Mouse (Mus musculus) E14TG2a.4 (cell line): ENCODE data around the gene Acot7.

Experiments
- H3K27me3 ChIP-seq: 2 replicates; pipeline ENCODE4 v1.6.1; 2014; ENCODE audit warnings: low read length, control low read depth; ENCODE audit not compliant: insufficient read depth
- H3K36me3 ChIP-seq: 2 replicates; pipeline ENCODE4 v1.6.1; 2014; ENCODE audit warnings: low read length, control low read depth; ENCODE audit not compliant: insufficient read depth
- H3K4me1 ChIP-seq: replicated peaks from 2 replicates; pipeline ENCODE4 v1.6.1; 2014; ENCODE audit warnings: low read depth, low read length, control low read depth
- H3K4me3 ChIP-seq: replicated peaks from 2 replicates; pipeline ENCODE4 v1.5.1; 2014; ENCODE audit warnings: mild to moderate bottlenecking, low read length
- H3K9me3 ChIP-seq: 2 replicates; pipeline ENCODE4 v1.6.1; 2014; ENCODE audit warnings: low read length, control low read depth
- CTCF ChIP-seq: conservative IDR thresholded peaks from 2 replicates; pipeline ENCODE4 v1.5.1; 2014; ENCODE audit warnings: low read length
- NANOG ChIP-seq: IDR thresholded peaks from 2 replicates; pipeline ENCODE4 v1.6.1; 2014; ENCODE audit warnings: borderline replicate concordance, low read length, mixed read lengths
- POU5F1 ChIP-seq: IDR thresholded peaks from 2 replicates; pipeline ENCODE4 v1.6.1; 2014; ENCODE audit warnings: low read length, borderline replicate concordance

Gene Acot7

GRCm38 (mm10) chr4:152171543-152171942, 6.4 kb upstream of the Acot7 start:
- peaks cover 13% of the 10 kb centered on the region for H3K27me3 ChIP-seq
- H3K4me3 ChIP-seq = no peak overlapping the region
- peak; percentile 90 for TF ChIP-seq CTCF
- TF ChIP-seq POU5F1 = no peak
- no peak for TF ChIP-seq NANOG
- H3K4me1 ChIP-seq = peaks cover 31% of the 10 kb centered on the region
- H3K36me3 ChIP-seq = no peaks in the 10 kb centered on the region
- H3K9me3 ChIP-seq = peaks cover 6% of the 10 kb centered on the region

GRCm38 (mm10) chr4:152173041-152173440, 4.9 kb upstream of the Acot7 start:
- Histone ChIP-seq H3K36me3 (no peaks in the 10 kb centered on the region), H3K4me3 (no peak overlapping the region), H3K4me1 (peaks cover 39% of the 10 kb centered on the region), H3K9me3 (peaks cover 6% of the 10 kb centered on the region), H3K27me3 (peaks cover 20% of the 10 kb centered on the region)
- TF ChIP-seq CTCF (peak; percentile 66), POU5F1 (no peak), NANOG (no peak)

- no peak overlapping the region for H3K4me3 ChIP-seq
- H3K9me3 ChIP-seq = peaks cover 6% of the 10 kb centered on the region
- H3K4me1 ChIP-seq = peaks cover 43% of the 10 kb centered on the region
- peaks cover 27% of the 10 kb centered on the region for H3K27me3 ChIP-seq
- H3K36me3 ChIP-seq = no peaks in the 10 kb centered on the region
- no peak for TF ChIP-seq POU5F1
- no peak for TF ChIP-seq CTCF
- TF ChIP-seq NANOG = no peak
Observed at GRCm38 (mm10) chr4:152173956-152174355, 4.0 kb upstream of the Acot7 start.

DNA sequence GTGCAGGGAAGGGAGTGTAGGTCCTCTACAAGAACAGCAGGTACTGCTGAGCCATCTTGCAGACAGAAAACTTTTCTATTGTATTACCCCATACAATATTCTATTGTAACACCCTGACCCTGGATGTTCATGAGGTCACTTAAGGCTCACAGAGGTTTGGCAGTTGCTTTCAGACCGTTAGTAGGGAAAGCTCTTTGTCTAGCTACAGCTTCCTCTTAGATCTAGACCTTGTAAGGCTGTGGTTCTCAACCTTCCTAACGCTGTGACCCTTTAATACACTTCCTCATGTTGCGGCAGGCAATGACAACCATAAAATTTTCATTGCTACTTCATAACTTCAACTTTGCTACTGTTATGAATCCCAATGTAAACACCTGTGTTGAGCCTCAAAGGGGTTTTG, 1.3 kb upstream of the Acot7 start:
- H3K4me3 ChIP-seq = no peak overlapping the region
- H3K27me3 ChIP-seq = peaks cover 41% of the 10 kb centered on the region
- TF ChIP-seq NANOG (no peak), POU5F1 (no peak), CTCF (no peak)
- H3K4me1 ChIP-seq = peaks cover 38% of the 10 kb centered on the region
- peaks cover 25% of the 10 kb centered on the region for H3K36me3 ChIP-seq
- H3K9me3 ChIP-seq = peaks cover 6% of the 10 kb centered on the region

- Histone ChIP-seq H3K4me3 (peak overlapping the region; percentile 94), H3K36me3 (peaks cover 28% of the 10 kb centered on the region), H3K4me1 (peaks cover 42% of the 10 kb centered on the region), H3K27me3 (peaks cover 41% of the 10 kb centered on the region), H3K9me3 (peaks cover 6% of the 10 kb centered on the region)
- no peak for TF ChIP-seq CTCF
- TF ChIP-seq POU5F1 = no peak
- no peak for TF ChIP-seq NANOG
Observed at GRCm38 (mm10) chr4:152177174-152177536, 779 bp upstream of the Acot7 start.

- peaks cover 41% of the 10 kb centered on the region for H3K27me3 ChIP-seq
- peaks cover 39% of the 10 kb centered on the region for H3K4me1 ChIP-seq
- TF ChIP-seq NANOG (no peak), CTCF (no peak), POU5F1 (no peak)
- H3K4me3 ChIP-seq = peak overlapping the region; percentile 94
- H3K9me3 ChIP-seq = peaks cover 2% of the 10 kb centered on the region
- peaks cover 38% of the 10 kb centered on the region for H3K36me3 ChIP-seq
Observed at GRCm38 (mm10) chr4:152178344-152178864, 470 bp downstream of the Acot7 start.

DNA sequence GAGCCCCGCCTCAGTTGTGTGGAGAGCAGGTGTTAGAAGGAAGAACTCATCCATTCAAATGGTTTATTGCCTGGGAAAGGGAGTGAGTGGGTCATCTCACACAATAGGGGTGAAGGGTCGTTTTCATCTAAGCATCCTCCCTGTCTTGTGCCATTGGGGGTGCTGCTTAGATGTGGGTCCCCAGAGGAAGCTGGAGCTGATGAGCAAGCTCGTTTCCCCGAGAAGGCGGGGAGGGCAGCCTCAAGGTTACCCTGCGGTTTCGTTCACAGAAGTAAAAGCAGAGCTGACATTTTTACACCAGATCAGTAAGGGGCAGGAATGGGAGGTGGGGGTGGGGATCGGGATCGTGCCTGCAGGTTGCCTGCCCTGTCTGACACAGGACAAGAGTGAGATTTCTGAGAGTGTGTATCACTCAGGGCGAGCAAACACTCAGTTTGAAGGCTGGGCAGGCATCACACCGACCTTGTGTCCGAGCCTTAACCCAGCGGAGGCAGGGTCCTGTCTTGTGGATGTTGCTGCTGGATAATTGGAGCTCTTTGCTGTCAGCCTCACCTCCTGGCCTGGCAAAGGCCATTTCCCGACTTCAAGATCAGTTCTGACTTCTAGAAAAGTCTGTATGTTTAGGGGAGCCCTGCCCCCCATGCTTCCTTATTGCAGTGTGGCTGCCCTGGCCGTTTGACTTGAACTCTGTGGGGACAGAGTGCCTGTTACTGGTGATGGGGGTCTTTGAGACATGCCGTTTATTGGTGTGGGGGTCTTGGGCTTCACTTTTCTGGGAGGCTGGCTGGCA, 1.2 kb downstream of the Acot7 start:
- no peak for TF ChIP-seq NANOG
- TF ChIP-seq POU5F1 = no peak
- TF ChIP-seq CTCF = no peak
- Histone ChIP-seq H3K9me3 (no peaks in the 10 kb centered on the region), H3K4me3 (peak overlapping the region; percentile 94), H3K27me3 (peaks cover 41% of the 10 kb centered on the region), H3K4me1 (peaks cover 46% of the 10 kb centered on the region), H3K36me3 (peaks cover 45% of the 10 kb centered on the region)

GRCm38 (mm10) chr4:152179946-152180660, 2.2 kb downstream of the Acot7 start:
- H3K4me1 ChIP-seq = peaks cover 56% of the 10 kb centered on the region
- peaks cover 38% of the 10 kb centered on the region for H3K27me3 ChIP-seq
- H3K9me3 ChIP-seq = no peaks in the 10 kb centered on the region
- TF ChIP-seq NANOG (no peak), CTCF (no peak), POU5F1 (no peak)
- peaks cover 48% of the 10 kb centered on the region for H3K36me3 ChIP-seq
- 0 out of 2 replicates have a peak overlapping the region, but pooled peaks have one; percentile 94 for H3K4me3 ChIP-seq
